21 mouse cellular contexts compared by ENCODE assay signal in genomic region chr6:92810628-92811027, GRCm38 (mm10). TPM values are rescaled to one million over a fixed set of nuclear protein-coding genes. Genes with fewer than 3 reads are reported as not detected.
"Had no signal": no experiment of that assay in that cellular context is flagged by ENCODE, and none has a peak within 500 bp of the region (broad histone marks: within the 10 kb centered on the region; RNA-seq: fewer than 3 reads in every experiment).

No protein-coding gene starts in this region.

- H3K4me1 ChIP-seq: lung, embryonic 15.5 days; megakaryocyte, embryonic 14.5 days; midbrain, embryonic 13.5 days; midbrain, embryonic 15.5 days had no signal

- H3K9me3 ChIP-seq: lung, embryonic 15.5 days; midbrain, embryonic 13.5 days; midbrain, embryonic 15.5 days; neural tube, embryonic 12.5 days; stomach, embryonic 15.5 days had no signal

- DNase-seq: lung, adult 2 months; lung, postnatal 14 days; lung, postnatal 36 days; right cerebral cortex, postnatal 14 days; thymus, adult 2 months; thymus, postnatal 25 days; thymus, postnatal 4 days had no signal

- H3K4me3 ChIP-seq: lung, embryonic 15.5 days; megakaryocyte, embryonic 14.5 days; midbrain, embryonic 13.5 days; midbrain, embryonic 15.5 days; neural tube, embryonic 12.5 days; stomach, embryonic 15.5 days had no signal

- ATAC-seq: lung, postnatal 0 days; midbrain, embryonic 13.5 days; midbrain, embryonic 15.5 days had no signal

- H3K36me3 ChIP-seq: midbrain, embryonic 13.5 days; midbrain, embryonic 15.5 days; neural tube, embryonic 12.5 days; stomach, embryonic 15.5 days had no signal

- H3K27me3 ChIP-seq: lung, embryonic 15.5 days; megakaryocyte, embryonic 14.5 days; midbrain, embryonic 15.5 days; neural tube, embryonic 12.5 days; stomach, embryonic 15.5 days had no signal

- H3K9ac ChIP-seq: lung, embryonic 15.5 days; midbrain, embryonic 13.5 days; midbrain, embryonic 15.5 days; neural tube, embryonic 12.5 days; stomach, embryonic 15.5 days had no signal

- H3K4me2 ChIP-seq: lung, embryonic 15.5 days; midbrain, embryonic 11.5 days; midbrain, embryonic 13.5 days; midbrain, embryonic 15.5 days; neural tube, embryonic 12.5 days; stomach, embryonic 15.5 days had no signal

- H3K27ac ChIP-seq: lung, embryonic 15.5 days; macrophage; midbrain, embryonic 13.5 days; midbrain, embryonic 15.5 days; neural tube, embryonic 12.5 days; stomach, embryonic 15.5 days; stomach, postnatal 0 days had no signal

RNA-seq across cellular contexts. Expression of gene A730049H05Rik, which starts 5.7 kb away (rescaled TPM):
- polyA plus RNA-seq: macrophage; neural tube, embryonic 12.5 days; testis, adult 2 months; urinary bladder, adult 2 months had no signal

RNA-seq across cellular contexts. Expression of gene Gm15737, which starts 58.5 kb away (rescaled TPM):
- polyA plus RNA-seq: lung, adult 2 months; macrophage; midbrain, embryonic 11.5 days; midbrain, embryonic 13.5 days; midbrain, embryonic 15.5 days; midbrain, postnatal 0 days; neural tube, embryonic 12.5 days; spleen, adult 2 months; testis, adult 2 months; thymus, adult 2 months had no signal
